Comparison of ENCODE assay signal across 16 mouse cellular contexts in genomic region chr11:75325116-75325968, GRCm38 (mm10). TPM values are rescaled to one million over a fixed set of nuclear protein-coding genes. Genes with fewer than 3 reads are reported as not detected.
DNase-seq lines count a peak whose midpoint lies in the region; ATAC-seq and TF ChIP-seq lines count a peak whose summit lies in the region.
"Had no signal": no experiment of that assay in that cellular context is flagged by ENCODE, and none has a peak within 500 bp of the region (broad histone marks: within the 10 kb centered on the region; RNA-seq: fewer than 3 reads in every experiment).

No protein-coding gene starts in this region.

- H3K9ac ChIP-seq in intestine, embryonic 14.5 days (ENCODE audit: low read length), result no peak overlapping the region
- no peak overlapping the region for H3K9ac ChIP-seq in intestine, embryonic 15.5 days
- H3K9ac ChIP-seq in liver, adult 2 months (ENCODE audit: low read depth, low read length), result no peak overlapping the region
- no peak overlapping the region for H3K9ac ChIP-seq in liver, embryonic 12.5 days
- no peak overlapping the region for H3K9ac ChIP-seq in MEL (ENCODE audit: control insufficient read depth, low read depth, low read length, poor library complexity, severe bottlenecking)
- H3K9ac ChIP-seq: heart, embryonic 12.5 days; liver, embryonic 14.5 days; midbrain, embryonic 13.5 days had no signal

- TF ChIP-seq EP300 in MEL (IDR thresholded peaks at IDR 0.05; ENCODE audit: low read depth in 1 of 2, low read length in 2 of 2), result no peak

- peaks cover 9% of the 10 kb centered on the region; the same call in 1 of the 2 replicates for H3K79me2 ChIP-seq in liver, adult 2 months (ENCODE audit: control insufficient read depth, insufficient read depth, low read length)
- peaks cover 25% of the 10 kb centered on the region for H3K79me2 ChIP-seq in MEL (ENCODE audit: control insufficient read depth, insufficient read depth, low read length, poor library complexity)

- no peaks in the 10 kb centered on the region for H3K27me3 ChIP-seq in intestine, embryonic 14.5 days (replicated peaks; ENCODE audit: control insufficient read depth, insufficient read depth, low read length)
- no peaks in the 10 kb centered on the region for H3K27me3 ChIP-seq in intestine, embryonic 15.5 days (replicated peaks)
- no peaks in the 10 kb centered on the region for H3K27me3 ChIP-seq in liver, adult 2 months (ENCODE audit: control insufficient read depth, insufficient read depth, low read length)
- H3K27me3 ChIP-seq in liver, embryonic 12.5 days (replicated peaks), result no peaks in the 10 kb centered on the region
- no peaks in the 10 kb centered on the region for H3K27me3 ChIP-seq in MEL (ENCODE audit: control insufficient read depth in 1 of 2, insufficient read depth in 2 of 2, low read length in 2 of 2)
- H3K27me3 ChIP-seq: heart, embryonic 12.5 days; midbrain, embryonic 13.5 days had no signal

- H3K4me2 ChIP-seq in intestine, embryonic 14.5 days (ENCODE audit: low read length), result no peak overlapping the region
- no peak overlapping the region for H3K4me2 ChIP-seq in intestine, embryonic 15.5 days (replicated peaks)
- no peak overlapping the region for H3K4me2 ChIP-seq in liver, embryonic 12.5 days
- H3K4me2 ChIP-seq: heart, embryonic 12.5 days; midbrain, embryonic 13.5 days had no signal

- TF ChIP-seq CTCF in liver, adult 2 months (IDR thresholded peaks at IDR 0.05; ENCODE audit: low read depth, low read length), result no peak
- no peak for TF ChIP-seq CTCF in MEL (IDR thresholded peaks at IDR 0.05 in 2 of 3, conservative IDR thresholded peaks at IDR 0.05 in 1 of 3; ENCODE audit: control insufficient read depth in 1 of 3, insufficient read depth in 1 of 3, low read depth in 2 of 3, low read length in 3 of 3, poor library complexity in 1 of 3, severe bottlenecking in 1 of 3)

- TF ChIP-seq RAD21 in MEL (IDR thresholded peaks at IDR 0.05; ENCODE audit: low read depth, low read length), result no peak

- WGBS in intestine, embryonic 14.5 days, result 29% methylated on average over 16 of the region's 16 CpGs
- WGBS in intestine, embryonic 15.5 days, result 33% methylated on average over 16 of the region's 16 CpGs
- WGBS in liver, adult 2 months, result 57% methylated on average over 16 of the region's 16 CpGs
- 80% methylated on average over 16 of the region's 16 CpGs for WGBS in liver, embryonic 12.5 days (ENCODE audit: insufficient replicate concordance)

- H3K27ac ChIP-seq in intestine, embryonic 14.5 days (ENCODE audit: low read depth), result peak overlapping the region; percentile 48
- no peak overlapping the region for H3K27ac ChIP-seq in intestine, embryonic 15.5 days
- H3K27ac ChIP-seq in liver, adult 2 months (replicated peaks; ENCODE audit: insufficient read depth, low read depth, low read length), result peak overlapping the region; percentile 47
- no peak overlapping the region for H3K27ac ChIP-seq in liver, embryonic 12.5 days
- no peak overlapping the region for H3K27ac ChIP-seq in MEL (ENCODE audit: control insufficient read depth, low read depth, low read length)
- H3K27ac ChIP-seq: liver, embryonic 14.5 days; midbrain, embryonic 13.5 days had no signal

- peaks cover 14% of the 10 kb centered on the region for H3K4me1 ChIP-seq in intestine, embryonic 14.5 days (replicated peaks; ENCODE audit: control insufficient read depth, insufficient read depth, low read length)
- H3K4me1 ChIP-seq in intestine, embryonic 15.5 days (replicated peaks), result peaks cover 15% of the 10 kb centered on the region
- H3K4me1 ChIP-seq in liver, adult 2 months (ENCODE audit: control insufficient read depth, insufficient read depth, low read length), result peaks cover 8% of the 10 kb centered on the region
- peaks cover 55% of the 10 kb centered on the region for H3K4me1 ChIP-seq in liver, embryonic 12.5 days
- peaks cover 17 to 28% of the 10 kb centered on the region in 2 experiments for H3K4me1 ChIP-seq in MEL (ENCODE audit: control insufficient read depth in 1 of 2, insufficient read depth in 2 of 2, low read length in 2 of 2)
- H3K4me1 ChIP-seq: midbrain, embryonic 13.5 days had no signal

- no peak for TF ChIP-seq POLR2A in liver, adult 2 months (IDR thresholded peaks at IDR 0.05; ENCODE audit: extremely low read depth, insufficient read depth, low read length)
- TF ChIP-seq POLR2A in MEL (IDR thresholded peaks at IDR 0.05; ENCODE audit: control insufficient read depth in 1 of 2, insufficient read depth in 1 of 2, low read depth in 1 of 2, low read length in 2 of 2, poor library complexity in 1 of 2), result no peak

- no peak overlapping the region for H3K4me3 ChIP-seq in intestine, embryonic 14.5 days (ENCODE audit: low read depth, low read length)
- no peak overlapping the region for H3K4me3 ChIP-seq in intestine, embryonic 15.5 days (replicated peaks)
- no peak overlapping the region for H3K4me3 ChIP-seq in liver, adult 2 months (ENCODE audit: insufficient read depth, low read depth, low read length)
- H3K4me3 ChIP-seq in liver, embryonic 12.5 days, result no peak overlapping the region
- H3K4me3 ChIP-seq in MEL (ENCODE audit: control insufficient read depth in 1 of 2, insufficient read depth in 1 of 2, low read depth in 2 of 2, low read length in 2 of 2), result no peak overlapping the region
- H3K4me3 ChIP-seq: heart, embryonic 12.5 days; midbrain, embryonic 13.5 days; myocyte had no signal

- no peaks in the 10 kb centered on the region for H3K9me3 ChIP-seq in intestine, embryonic 14.5 days (ENCODE audit: control insufficient read depth, low read length)
- no peaks in the 10 kb centered on the region for H3K9me3 ChIP-seq in intestine, embryonic 15.5 days
- no peaks in the 10 kb centered on the region for H3K9me3 ChIP-seq in liver, embryonic 12.5 days (replicated peaks)
- H3K9me3 ChIP-seq in MEL (replicated peaks; ENCODE audit: insufficient read depth, low read length), result no peaks in the 10 kb centered on the region
- H3K9me3 ChIP-seq: heart, embryonic 12.5 days; midbrain, embryonic 13.5 days had no signal

- no peak for DNase-seq in intestine, embryonic 14.5 days (ENCODE audit: low spot score)
- DNase-seq in liver, adult 2 months (ENCODE audit: extremely low read depth, low read depth, low spot score), result no peak
- DNase-seq in MEL (ENCODE audit: low read depth, low spot score) (no peak), adipocyte (ENCODE audit: low spot score) (peak; percentile 64)
- no peak for DNase-seq in cerebellum, postnatal 25 days
- DNase-seq: cerebellum, adult 9-10 months; gastrocnemius, postnatal 10 days; retina, postnatal 1 day; right cerebral cortex, postnatal 4 days; thymus, adult 18-20 months had no signal

- ATAC-seq in intestine, embryonic 14.5 days (replicated peaks; ENCODE audit: low FRiP score, low TSS enrichment, low read depth), result 0 out of 2 replicates have a peak, but pooled peaks have one; percentile 32
- no peak for ATAC-seq in intestine, embryonic 15.5 days
- ATAC-seq in liver, embryonic 12.5 days, result no peak
- ATAC-seq: midbrain, embryonic 13.5 days had no signal

- H3K36me3 ChIP-seq in intestine, embryonic 14.5 days (ENCODE audit: control insufficient read depth, insufficient read depth, low read length), result peaks cover 7% of the 10 kb centered on the region
- H3K36me3 ChIP-seq in intestine, embryonic 15.5 days, result peaks cover 5% of the 10 kb centered on the region; the same call in 1 of the 2 replicates
- peaks cover 5% of the 10 kb centered on the region; the same call in 1 of the 2 replicates for H3K36me3 ChIP-seq in liver, adult 2 months (ENCODE audit: control insufficient read depth, insufficient read depth, low read length)
- H3K36me3 ChIP-seq in liver, embryonic 12.5 days, result peaks cover 67% of the 10 kb centered on the region
- H3K36me3 ChIP-seq in MEL (ENCODE audit: control insufficient read depth in 1 of 2, insufficient read depth in 2 of 2, low read length in 2 of 2), result peaks cover 9 to 29% of the 10 kb centered on the region in 2 experiments

TF ChIP-seq in MEL, 35 proteins besides CTCF, POLR2A, EP300 and RAD21:
- TF ChIP-seq E2F4 (IDR thresholded peaks at IDR 0.05; ENCODE audit: borderline replicate concordance, low read depth, low read length), result no peak
- TF ChIP-seq ZC3H11A (IDR thresholded peaks at IDR 0.05; ENCODE audit: low read depth, low read length), result no peak
- TF ChIP-seq ZMIZ1 (IDR thresholded peaks at IDR 0.05; ENCODE audit: low read depth, low read length), result no peak
- TF ChIP-seq TCF12 (IDR thresholded peaks at IDR 0.05; ENCODE audit: low read depth, low read length), result no peak
- no peak for TF ChIP-seq USF2 (IDR thresholded peaks at IDR 0.05; ENCODE audit: borderline replicate concordance in 1 of 2, insufficient read depth in 1 of 2, low read depth in 1 of 2, low read length in 2 of 2)
- TF ChIP-seq MAZ (IDR thresholded peaks at IDR 0.05; ENCODE audit: low read depth, low read length), result no peak
- peak; percentile 26; the same call in 1 of the 2 replicates for TF ChIP-seq ZNF384 (IDR thresholded peaks at IDR 0.05; ENCODE audit: low read depth, low read length)
- no peak for TF ChIP-seq CHD2 (IDR thresholded peaks at IDR 0.05; ENCODE audit: low read length)

RNA-seq across cellular contexts. Expression of gene Rpa1, which starts 22.8 kb away (rescaled TPM):
- 103 and 116 TPM in 2 replicates for polyA plus RNA-seq in intestine, embryonic 14.5 days (2014; fragmentation: Nextera tagmentation; extraction: Ambion mirVana)
- 86.2 and 100 TPM in 2 replicates for polyA plus RNA-seq in intestine, embryonic 15.5 days (2015; fragmentation: Nextera tagmentation; extraction: Ambion mirVana)
- total RNA-seq in liver, adult 2 months (2014; rRNA removed), result 19.9 and 21.4 TPM in 2 replicates
- 10.3 and 10.5 TPM in 2 replicates for polyA plus RNA-seq in liver, adult 2 months (2012; rRNA removed)
- 143 and 149 TPM in 2 replicates for polyA plus RNA-seq in liver, embryonic 12.5 days (2016; fragmentation: Nextera tagmentation; extraction: Ambion mirVana)
- 242 and 267 TPM in 2 replicates for total RNA-seq in MEL (2012; rRNA removed)
- polyA plus RNA-seq in MEL (2012; ENCODE audit: insufficient read depth in 1 of 2, insufficient read length in 2 of 2, low read depth in 1 of 2, low replicate concordance in 2 of 2, missing spikeins in 1 of 2), result 100 to 1,000 TPM; 179 to 481 TPM

RNA-seq across cellular contexts. Expression of gene Smyd4, which starts 22.9 kb away (rescaled TPM):
- 11.6 and 12.5 TPM in 2 replicates for polyA plus RNA-seq in intestine, embryonic 14.5 days (2014; fragmentation: Nextera tagmentation; extraction: Ambion mirVana)
- polyA plus RNA-seq in intestine, embryonic 15.5 days (2015; fragmentation: Nextera tagmentation; extraction: Ambion mirVana), result 9.2 and 9.3 TPM in 2 replicates
- 1.8 and 2.5 TPM in 2 replicates for total RNA-seq in liver, adult 2 months (2014; rRNA removed)
- 0.93 and 1.1 TPM in 2 replicates for polyA plus RNA-seq in liver, adult 2 months (2012; rRNA removed)
- 6.9 and 8.6 TPM in 2 replicates for polyA plus RNA-seq in liver, embryonic 12.5 days (2016; fragmentation: Nextera tagmentation; extraction: Ambion mirVana)
- total RNA-seq in MEL (2012; rRNA removed), result 11.4 and 12.8 TPM in 2 replicates
- polyA plus RNA-seq in MEL (2012; ENCODE audit: insufficient read depth in 1 of 2, insufficient read length in 2 of 2, low read depth in 1 of 2, low replicate concordance in 2 of 2, missing spikeins in 1 of 2), result 1 to 10 TPM in 1 of 2 experiments, not detected in 1; 9.6 TPM

Comparison
In these comparisons a context has a peak if more than half of its experiments do, and no peak if none do; other contexts are left out.
1. H3K27ac ChIP-seq: peak in intestine, embryonic 14.5 days (single experiment) and liver, adult 2 months (single experiment); none in intestine, embryonic 15.5 days (single experiment), liver, embryonic 12.5 days (single experiment) and MEL (single experiment).